Mouse (Mus musculus): ENCODE results near the gene Zfp446. TPM values are rescaled to one million over a fixed set of nuclear protein-coding genes. Genes with fewer than 3 reads are reported as not detected.

Gene Zfp446
- polyA plus RNA-seq, 2 experiments from 2014 or later: 3.8 to 5.7 TPM

DNA sequence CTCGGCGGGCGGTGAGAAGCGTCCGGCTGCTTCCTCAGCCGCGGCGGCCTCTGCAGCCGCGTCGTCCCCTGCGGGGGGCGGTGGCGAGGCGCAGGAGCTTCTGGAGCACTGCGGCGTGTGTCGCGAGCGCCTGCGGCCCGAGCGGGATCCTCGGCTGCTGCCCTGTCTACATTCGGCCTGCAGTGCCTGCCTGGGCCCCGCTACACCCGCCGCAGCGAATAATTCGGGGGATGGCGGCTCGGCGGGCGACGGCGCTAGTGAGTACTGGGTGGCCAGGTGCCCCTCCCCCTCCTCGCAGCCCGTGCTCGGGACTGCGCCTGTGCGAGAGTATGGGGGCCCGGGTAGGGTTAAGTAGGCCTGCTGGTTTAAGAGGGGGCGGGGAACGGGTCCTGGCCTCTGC lies 47.2 kb downstream of the Zfp446 start:
- ATAC-seq: peak; percentile 10

- ATAC-seq: no peak
Measured at GRCm38 (mm10) chr7:13025511-13026112, 48.0 kb downstream of the Zfp446 start.

GRCm38 (mm10) chr7:13028986-13029385 lies 51.3 kb downstream of the Zfp446 start:
- ATAC-seq: no peak

DNA sequence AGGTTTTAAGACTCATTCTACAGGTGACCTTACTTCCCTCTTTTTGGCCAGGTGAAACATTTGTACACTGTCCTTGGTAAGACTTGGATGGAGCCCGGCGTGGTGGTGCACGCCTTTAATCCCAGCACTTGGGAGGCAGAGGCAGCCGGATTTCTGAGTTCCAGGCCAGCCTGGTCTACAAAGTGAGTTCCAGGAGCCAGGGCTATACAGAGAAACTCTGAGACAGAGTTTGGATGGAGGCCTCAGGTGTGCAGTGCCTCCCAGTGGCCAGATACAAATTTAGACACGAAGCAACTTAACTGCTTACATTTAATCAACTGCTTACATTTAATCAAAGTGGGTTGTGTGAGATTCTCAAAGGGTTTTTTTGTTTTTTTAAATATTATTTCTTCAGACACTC lies 53.4 kb downstream of the Zfp446 start:
- no peak for ATAC-seq

DNA sequence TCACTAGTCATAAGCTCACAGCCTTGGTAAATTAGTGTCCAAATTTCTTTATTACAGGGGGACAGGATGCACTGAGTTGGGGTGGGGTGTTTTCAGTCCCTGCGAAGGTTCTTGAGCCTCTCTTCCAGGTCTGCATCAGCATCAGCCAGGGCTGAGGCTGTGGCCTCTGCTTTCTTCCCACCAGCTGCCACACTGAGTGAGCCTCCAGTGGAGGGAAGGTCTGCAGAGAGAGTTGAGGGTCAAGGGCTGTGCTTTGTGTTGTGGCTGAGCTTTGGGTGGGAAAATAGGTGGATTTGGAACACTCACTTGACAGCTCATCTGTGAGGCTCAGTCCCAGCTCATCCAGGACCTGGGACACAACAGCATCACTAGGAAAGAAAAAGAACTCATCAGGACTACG lies 54.3 kb downstream of the Zfp446 start:
- no peak for ATAC-seq

GRCm38 (mm10) chr7:13032541-13032940 lies 54.9 kb downstream of the Zfp446 start:
- no peak for ATAC-seq

DNA sequence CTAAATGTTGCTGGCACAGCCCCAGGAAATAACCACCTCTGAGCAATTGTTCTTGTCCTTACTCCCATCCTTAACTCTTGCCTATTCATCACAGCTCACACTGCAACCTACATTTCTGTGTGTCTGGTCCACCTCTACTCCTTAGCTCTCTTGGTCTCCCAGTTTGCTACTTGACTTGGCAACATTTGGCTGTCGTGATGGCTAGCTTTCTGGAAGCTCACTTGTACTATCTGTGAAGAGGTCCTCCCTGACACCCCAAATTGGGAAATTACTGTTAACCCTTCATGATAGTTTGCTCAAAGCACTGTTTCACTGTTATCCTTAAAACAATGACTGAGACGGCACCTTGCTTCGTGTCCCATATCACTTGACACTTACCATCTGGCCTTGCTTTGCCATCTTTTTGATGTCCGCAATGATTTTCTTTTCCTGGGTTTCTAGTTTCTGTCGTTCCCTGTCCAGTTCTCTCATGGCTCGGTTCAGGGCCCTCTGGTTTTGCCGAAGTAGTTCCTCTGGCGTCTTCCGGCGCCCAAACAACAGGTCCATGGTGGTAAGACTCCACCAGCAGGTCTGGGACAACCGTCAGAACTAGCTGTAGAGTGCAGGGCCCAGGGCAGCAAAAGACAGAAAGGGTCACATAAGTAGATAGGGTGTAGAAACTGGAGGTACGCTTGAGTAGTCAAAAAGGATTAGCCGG lies 56.0 kb downstream of the Zfp446 start:
- ATAC-seq: no peak

- ATAC-seq: peak; percentile 68
Measured at GRCm38 (mm10) chr7:13034148-13034977, 56.7 kb downstream of the Zfp446 start, which contains the start of gene Chmp2a. TSS of gene Chmp2a (minus strand) at chr7:13034807.

Other genes with a start within 250 kb of the Zfp446 start
- not detected for gene Vmn2r56, start 242.8 kb upstream of the Zfp446 start, polyA plus RNA-seq (2017; shearing (Covaris generic))
- gene Zscan18, start 174.2 kb upstream of the Zfp446 start, polyA plus RNA-seq (2017; shearing (Covaris generic)): 1 to 10 TPM in 1 of 2 experiments, under 1 TPM in 1; 0.42 to 1.4 TPM
- 10 to 100 TPM; 20.0 to 22.4 TPM for gene Zfp329, start 159.0 kb upstream of the Zfp446 start, polyA plus RNA-seq (2017; shearing (Covaris generic))
- 100 to 1,000 TPM in 1 of 2 experiments, 10 to 100 TPM in 1; 91.9 to 118 TPM for gene Zfp110, start 143.1 kb upstream of the Zfp446 start, polyA plus RNA-seq (2017; shearing (Covaris generic))
- 1 to 10 TPM; 1.0 to 1.7 TPM for gene Zfp128, start 96.7 kb upstream of the Zfp446 start, polyA plus RNA-seq (2017; shearing (Covaris generic))
- gene Zscan22, start 80.0 kb upstream of the Zfp446 start, polyA plus RNA-seq (2017; shearing (Covaris generic)): 10 to 100 TPM in 1 of 2 experiments, 1 to 10 TPM in 1; 8.2 to 15.0 TPM
- gene Rps5, start 55.6 kb upstream of the Zfp446 start, polyA plus RNA-seq (2017; shearing (Covaris generic)): 1,000 to 10,000 TPM; 2,766 to 2,852 TPM
- gene Rnf225, start 50.4 kb upstream of the Zfp446 start, polyA plus RNA-seq (2017; shearing (Covaris generic)): not detected
- gene Zfp324, start 12.0 kb upstream of the Zfp446 start, polyA plus RNA-seq (2017; shearing (Covaris generic)): 1 to 10 TPM; 2.2 to 2.7 TPM
- gene Slc27a5, start 20.3 kb downstream of the Zfp446 start, polyA plus RNA-seq (2017; shearing (Covaris generic)): under 1 TPM in 1 of 2 experiments, not detected in 1; 0.54 TPM
- gene Trim28, start 21.3 kb downstream of the Zfp446 start, polyA plus RNA-seq (2017; shearing (Covaris generic)): 10 to 100 TPM; 37.1 to 75.2 TPM
- gene Zbtb45, start 32.2 kb downstream of the Zfp446 start, polyA plus RNA-seq (2017; shearing (Covaris generic)): 1 to 10 TPM; 5.6 to 7.4 TPM
- gene Chmp2a, start 57.0 kb downstream of the Zfp446 start, polyA plus RNA-seq (2017; shearing (Covaris generic)): 100 to 1,000 TPM; 259 to 278 TPM
- 10 to 100 TPM in 1 of 2 experiments, 1 to 10 TPM in 1; 7.9 to 14.3 TPM for gene Ube2m, start 60.4 kb downstream of the Zfp446 start, polyA plus RNA-seq (2017; shearing (Covaris generic))
- gene Mzf1, start 76.9 kb downstream of the Zfp446 start, polyA plus RNA-seq (2017; shearing (Covaris generic)): under 1 TPM; 0.35 to 0.84 TPM
- not detected for gene Vmn1r85, start 117.3 kb downstream of the Zfp446 start, polyA plus RNA-seq (2017; shearing (Covaris generic))
- gene Vmn1r86, start 142.1 kb downstream of the Zfp446 start, polyA plus RNA-seq (2017; shearing (Covaris generic)): under 1 TPM in 1 of 2 experiments, not detected in 1; 0.05 TPM
- gene Vmn1r87, start 162.3 kb downstream of the Zfp446 start, polyA plus RNA-seq (2017; shearing (Covaris generic)): not detected
- under 1 TPM in 1 of 2 experiments, not detected in 1; 0.08 TPM for gene Vmn1r88, start 181.7 kb downstream of the Zfp446 start, polyA plus RNA-seq (2017; shearing (Covaris generic))
- gene Vmn1r89, start 235.2 kb downstream of the Zfp446 start, polyA plus RNA-seq (2017; shearing (Covaris generic)): not detected